Mouse (Mus musculus): ENCODE data around the gene Csad. TPM values are rescaled to one million over a fixed set of nuclear protein-coding genes. Genes with fewer than 3 reads are reported as not detected.

Gene Csad
- polyA plus RNA-seq, 1 experiment = 33.2 TPM

- Histone ChIP-seq H3K4me3 (ENCODE audit: extremely low read depth, insufficient read depth, insufficient read length) (no peak overlapping the region), H3K36me3 (ENCODE audit: control insufficient read depth, insufficient read depth, low read length) (no peaks in the 10 kb centered on the region), H3K4me1 (ENCODE audit: control insufficient read depth, insufficient read depth, insufficient read length) (no peaks in the 10 kb centered on the region), H3K27ac (ENCODE audit: insufficient read depth, low read length) (no peak overlapping the region), H3K27me3 (ENCODE audit: control insufficient read depth, insufficient read depth, low read length) (no peaks in the 10 kb centered on the region; the same call in 1 of the 2 replicates)
- TF ChIP-seq CTCF (IDR thresholded peaks at IDR 0.05; ENCODE audit: extremely low read depth, insufficient read depth, insufficient read length, insufficient replicate concordance) (no peak), POLR2A (IDR thresholded peaks at IDR 0.05; ENCODE audit: low read depth, low read length) (no peak)
- no peak for DNase-seq (ENCODE audit: low read depth in 1 of 2, low spot score in 2 of 2)
- 91% methylated on average over 10 of the region's 10 CpGs for WGBS
These were observed 59.2 kb downstream of the Csad start for GRCm38 (mm10) chr15:102145330-102145729.

- WGBS = 50% methylated on average over 19 of the region's 19 CpGs
- no peaks in the 10 kb centered on the region for H3K36me3 ChIP-seq (ENCODE audit: control insufficient read depth, insufficient read depth, low read length)
- no peak for DNase-seq (ENCODE audit: low read depth in 1 of 2, low spot score in 2 of 2)
- TF ChIP-seq CTCF (IDR thresholded peaks at IDR 0.05; ENCODE audit: extremely low read depth, insufficient read depth, insufficient read length, insufficient replicate concordance) (no peak), POLR2A (IDR thresholded peaks at IDR 0.05; ENCODE audit: low read depth, low read length) (no peak)
- no peak overlapping the region for H3K27ac ChIP-seq (ENCODE audit: insufficient read depth, low read length)
- no peaks in the 10 kb centered on the region for H3K4me1 ChIP-seq (ENCODE audit: control insufficient read depth, insufficient read depth, insufficient read length)
- H3K4me3 ChIP-seq (ENCODE audit: extremely low read depth, insufficient read depth, insufficient read length) = no peak overlapping the region
- H3K27me3 ChIP-seq (ENCODE audit: control insufficient read depth, insufficient read depth, low read length) = no peaks in the 10 kb centered on the region; the same call in 1 of the 2 replicates
These were observed 59.8 kb downstream of the Csad start for GRCm38 (mm10) chr15:102144726-102145125.

GRCm38 (mm10) chr15:102144274-102144711 lies 60.2 kb downstream of the Csad start, which contains the start of gene Igfbp6:
Igfbp6 (plus strand) TSS chr15:102144362.
- Histone ChIP-seq H3K27me3 (ENCODE audit: control insufficient read depth, insufficient read depth, low read length) (no peaks in the 10 kb centered on the region; the same call in 1 of the 2 replicates), H3K27ac (ENCODE audit: insufficient read depth, low read length) (no peak within 1 kb of the TSS), H3K36me3 (ENCODE audit: control insufficient read depth, insufficient read depth, low read length) (no peaks in the 10 kb centered on the region), H3K4me3 (ENCODE audit: extremely low read depth, insufficient read depth, insufficient read length) (no peak within 1 kb of the TSS), H3K4me1 (ENCODE audit: control insufficient read depth, insufficient read depth, insufficient read length) (no peaks in the 10 kb centered on the region)
- DNase-seq (ENCODE audit: low read depth in 1 of 2, low spot score in 2 of 2) = no peak
- WGBS = 46% methylated on average over 22 of the region's 22 CpGs
- TF ChIP-seq CTCF (IDR thresholded peaks at IDR 0.05; ENCODE audit: extremely low read depth, insufficient read depth, insufficient read length, insufficient replicate concordance) (no peak), POLR2A (IDR thresholded peaks at IDR 0.05; ENCODE audit: low read depth, low read length) (no peak)

- no peak for DNase-seq (ENCODE audit: low read depth in 1 of 2, low spot score in 2 of 2)
These were observed 61.3 kb downstream of the Csad start for GRCm38 (mm10) chr15:102142914-102143912.

GRCm38 (mm10) chr15:102141120-102141519 lies 63.4 kb downstream of the Csad start:
- TF ChIP-seq POLR2A (IDR thresholded peaks at IDR 0.05; ENCODE audit: low read depth, low read length) = no peak
- no peak for TF ChIP-seq CTCF (IDR thresholded peaks at IDR 0.05; ENCODE audit: extremely low read depth, insufficient read depth, insufficient read length, insufficient replicate concordance)
- Histone ChIP-seq H3K4me1 (ENCODE audit: control insufficient read depth, insufficient read depth, insufficient read length) (no peaks in the 10 kb centered on the region), H3K27me3 (ENCODE audit: control insufficient read depth, insufficient read depth, low read length) (no peaks in the 10 kb centered on the region; the same call in 1 of the 2 replicates), H3K36me3 (ENCODE audit: control insufficient read depth, insufficient read depth, low read length) (no peaks in the 10 kb centered on the region), H3K27ac (ENCODE audit: insufficient read depth, low read length) (no peak overlapping the region), H3K4me3 (ENCODE audit: extremely low read depth, insufficient read depth, insufficient read length) (no peak overlapping the region)
- DNase-seq (ENCODE audit: low read depth in 1 of 2, low spot score in 2 of 2) = no peak
- 90% methylated on average over 5 of the region's 5 CpGs for WGBS

More at GRCm38 (mm10) chr15:102142914-102143912, 61.3 kb downstream of the Csad start:
- Histone ChIP-seq H3K36me3 (ENCODE audit: control insufficient read depth, insufficient read depth, low read length) (no peaks in the 10 kb centered on the region), H3K4me1 (ENCODE audit: control insufficient read depth, insufficient read depth, insufficient read length) (no peaks in the 10 kb centered on the region), H3K27me3 (ENCODE audit: control insufficient read depth, insufficient read depth, low read length) (no peaks in the 10 kb centered on the region; the same call in 1 of the 2 replicates), H3K4me3 (ENCODE audit: extremely low read depth, insufficient read depth, insufficient read length) (no peak overlapping the region), H3K27ac (ENCODE audit: insufficient read depth, low read length) (no peak overlapping the region)
- TF ChIP-seq POLR2A (IDR thresholded peaks at IDR 0.05; ENCODE audit: low read depth, low read length) (no peak), CTCF (IDR thresholded peaks at IDR 0.05; ENCODE audit: extremely low read depth, insufficient read depth, insufficient read length, insufficient replicate concordance) (no peak)
- 79% methylated on average over 23 of the region's 23 CpGs for WGBS

- TF ChIP-seq CTCF (IDR thresholded peaks at IDR 0.05; ENCODE audit: extremely low read depth, insufficient read depth, insufficient read length, insufficient replicate concordance) (no peak), POLR2A (IDR thresholded peaks at IDR 0.05; ENCODE audit: low read depth, low read length) (no peak)
- Histone ChIP-seq H3K4me3 (ENCODE audit: extremely low read depth, insufficient read depth, insufficient read length) (peak within 1 kb of the TSS; percentile 85), H3K27me3 (ENCODE audit: control insufficient read depth, insufficient read depth, low read length) (no peaks in the 10 kb centered on the region), H3K36me3 (ENCODE audit: control insufficient read depth, insufficient read depth, low read length) (peaks cover 11% of the 10 kb centered on the region), H3K4me1 (ENCODE audit: control insufficient read depth, insufficient read depth, insufficient read length) (peaks cover 2% of the 10 kb centered on the region; the same call in 1 of the 2 replicates), H3K27ac (ENCODE audit: insufficient read depth, low read length) (peak within 1 kb of the TSS; percentile 75)
- DNase-seq (ENCODE audit: low read depth in 1 of 2, low spot score in 2 of 2) = peak; percentile 92 to 94
- WGBS = 1% methylated on average over 48 of the region's 50 CpGs
These were observed 68.3 kb downstream of the Csad start, which contains the start of gene Spryd3 for GRCm38 (mm10) chr15:102136129-102136758. Spryd3 (minus strand) TSS chr15:102136234.

Data from spleen, adult 2 months (tissue).